Mouse (Mus musculus): ENCODE data around the gene Nisch. TPM values are rescaled to one million over a fixed set of nuclear protein-coding genes. Genes with fewer than 3 reads are reported as not detected.

Nisch gene
- polyA plus RNA-seq, 1 experiment from 2014 or later, result 92.3 TPM

DNA sequence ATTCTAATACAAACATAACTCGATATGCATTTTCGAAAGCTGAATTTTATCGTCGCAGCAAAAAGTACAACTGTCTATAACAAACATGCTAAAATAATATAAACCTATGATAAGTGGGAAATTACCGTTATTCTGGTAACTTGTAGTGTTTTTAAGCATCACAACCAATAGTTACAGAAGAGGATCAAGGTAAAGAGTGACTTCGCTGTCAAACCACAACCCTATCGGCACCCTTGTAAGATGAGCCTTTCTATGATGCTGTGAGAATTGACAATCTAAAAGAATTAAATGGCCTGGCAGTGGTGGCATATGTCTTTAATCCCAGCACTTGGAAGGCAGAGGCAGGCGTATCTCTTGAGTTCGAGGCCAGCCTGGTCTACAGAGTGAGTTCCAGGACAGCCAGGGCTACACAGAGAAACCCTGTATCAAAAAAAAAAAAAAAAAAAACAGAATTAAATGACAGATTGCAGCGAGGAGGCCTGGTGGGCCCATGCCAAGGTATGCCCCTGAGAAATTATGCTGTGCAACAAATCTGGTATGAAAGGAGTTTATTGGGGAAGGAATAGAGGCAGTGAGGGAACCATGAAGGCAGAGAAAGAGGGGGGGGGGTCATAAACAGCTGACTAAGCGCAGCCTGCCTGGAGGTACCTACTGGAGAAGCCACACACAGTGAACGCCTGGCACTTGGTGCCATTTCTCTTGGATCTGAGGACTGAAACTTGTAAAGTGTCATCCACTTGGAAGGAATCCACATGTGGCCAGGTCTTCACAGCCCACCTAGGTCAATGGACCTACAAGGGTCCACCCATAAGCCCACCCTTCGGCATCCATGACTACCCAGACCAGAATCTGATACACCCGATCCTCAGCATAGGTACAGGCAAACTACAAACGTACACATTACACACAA is 87.2 kb downstream of the Nisch start:
- 52% methylated on average over 15 of the region's 15 CpGs for WGBS (ENCODE audit: insufficient replicate concordance)
- Histone ChIP-seq H3K27ac (replicated peaks) (peak overlapping the region; percentile 78), H3K4me2 (peak overlapping the region; percentile 100), H3K9me3 (replicated peaks) (no peaks in the 10 kb centered on the region), H3K4me1 (replicated peaks) (peaks cover 89% of the 10 kb centered on the region), H3K27me3 (no peaks in the 10 kb centered on the region), H3K36me3 (replicated peaks) (peaks cover 19% of the 10 kb centered on the region), H3K4me3 (replicated peaks) (peak overlapping the region; percentile 75), H3K9ac (no peak overlapping the region)
- ATAC-seq (ENCODE audit: insufficient read depth), result no peak

DNA sequence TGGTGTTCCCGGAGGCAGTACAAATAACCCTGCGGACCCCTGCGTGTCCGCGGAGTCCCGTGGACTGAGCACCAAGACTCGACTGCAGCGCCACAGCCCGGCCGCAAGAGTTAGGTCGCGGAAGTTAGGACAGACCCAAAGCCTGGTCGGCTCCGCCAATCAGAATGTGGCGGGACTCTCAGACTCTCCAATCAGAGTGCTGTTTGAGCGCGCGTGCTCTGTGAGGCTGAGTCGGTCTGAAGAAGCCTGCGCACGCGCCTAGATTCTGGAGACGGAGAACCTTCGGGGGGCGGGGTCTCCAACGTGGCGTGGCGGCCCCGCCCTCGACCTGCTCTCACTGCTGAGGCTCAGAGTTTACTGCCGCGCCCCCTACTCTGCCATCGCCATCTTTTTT is 87.9 kb downstream of the Nisch start, which contains the start of gene Smim4:
Gene Smim4, minus strand, starts transcription at position 131 of the 394 bp plus-strand sequence.
- Histone ChIP-seq H3K36me3 (replicated peaks) (peaks cover 17% of the 10 kb centered on the region), H3K4me2 (peak within 1 kb of the TSS; percentile 100), H3K27me3 (no peaks in the 10 kb centered on the region), H3K9me3 (replicated peaks) (no peaks in the 10 kb centered on the region), H3K27ac (replicated peaks) (peak within 1 kb of the TSS; percentile 87), H3K9ac (peak within 1 kb of the TSS; percentile 83), H3K4me3 (replicated peaks) (peak within 1 kb of the TSS; percentile 75), H3K4me1 (replicated peaks) (peaks cover 87% of the 10 kb centered on the region)
- peak; percentile 90 for ATAC-seq (ENCODE audit: insufficient read depth)
- WGBS (ENCODE audit: insufficient replicate concordance), result 0% methylated on average over 33 of the region's 33 CpGs

DNA sequence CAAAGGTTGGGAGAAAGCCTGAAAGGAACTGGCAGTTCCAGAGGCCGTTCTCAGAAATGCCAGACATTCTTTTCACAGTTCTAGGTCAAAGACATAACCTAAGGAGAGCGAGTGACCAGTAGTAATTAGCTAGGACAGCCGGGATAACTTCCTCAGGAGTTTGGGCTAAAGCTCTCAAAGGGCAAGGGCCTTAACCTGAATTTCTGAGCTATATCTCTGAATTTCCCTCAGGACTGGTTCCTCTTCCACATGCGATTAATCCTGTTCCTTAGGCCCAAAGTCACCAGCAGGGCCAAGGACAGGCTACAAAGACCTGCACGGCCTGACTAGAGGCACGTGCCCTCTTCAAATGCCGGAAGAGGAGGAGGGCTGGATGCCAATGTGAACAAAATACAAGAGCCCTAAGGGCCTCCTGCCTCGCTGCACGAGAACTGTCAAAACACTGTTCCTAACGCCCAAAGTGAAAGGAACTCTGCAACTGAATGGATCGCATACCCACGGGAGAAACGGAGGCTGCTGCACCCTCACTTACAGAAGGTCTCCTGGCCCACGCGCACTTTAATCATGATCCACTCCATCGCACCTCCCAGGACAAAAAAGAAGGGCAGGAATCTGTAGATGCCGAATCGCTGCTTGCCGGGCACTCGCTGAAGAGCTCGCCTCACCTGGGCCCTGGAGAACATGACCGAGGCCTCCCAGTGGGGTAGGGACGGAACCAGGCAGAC is 88.5 kb downstream of the Nisch start:
- peak overlapping the region; percentile 75 for H3K4me3 ChIP-seq (replicated peaks)
- peak overlapping the region; percentile 100 for H3K4me2 ChIP-seq
- peak overlapping the region; percentile 87 for H3K27ac ChIP-seq (replicated peaks)
- H3K36me3 ChIP-seq (replicated peaks), result peaks cover 22% of the 10 kb centered on the region
- no peaks in the 10 kb centered on the region for H3K27me3 ChIP-seq
- no peaks in the 10 kb centered on the region for H3K9me3 ChIP-seq (replicated peaks)
- H3K9ac ChIP-seq, result peak overlapping the region; percentile 83
- 1% methylated on average over 23 of the region's 23 CpGs for WGBS (ENCODE audit: insufficient replicate concordance)
- ATAC-seq (ENCODE audit: insufficient read depth), result peak; percentile 13
- peaks cover 81% of the 10 kb centered on the region for H3K4me1 ChIP-seq (replicated peaks)

DNA sequence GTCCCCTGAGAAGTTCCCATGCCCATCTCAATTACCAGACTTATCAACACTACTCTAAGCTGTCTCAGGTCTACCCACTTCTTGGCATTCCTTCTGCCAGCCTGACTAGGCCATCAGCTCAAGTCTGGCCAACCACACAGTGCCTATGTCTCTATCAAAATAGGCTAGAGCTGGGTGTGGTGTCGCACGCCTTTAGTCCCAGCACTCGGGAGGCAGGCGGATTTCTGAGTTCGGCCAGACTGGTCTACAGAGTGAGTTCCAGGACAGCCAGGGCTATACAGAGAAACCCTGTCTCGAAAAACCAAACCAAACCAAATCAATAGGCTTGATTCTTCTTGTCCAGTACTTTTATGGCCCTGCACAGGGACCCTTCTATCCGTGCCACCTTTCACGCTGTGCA is 89.9 kb downstream of the Nisch start:
- Histone ChIP-seq H3K27ac (replicated peaks) (peak overlapping the region; percentile 81), H3K4me2 (peak overlapping the region; percentile 59), H3K9ac (peak overlapping the region; percentile 35; the same call in 1 of the 2 replicates), H3K27me3 (no peaks in the 10 kb centered on the region), H3K4me3 (replicated peaks) (peak overlapping the region; percentile 37), H3K4me1 (replicated peaks) (peaks cover 67% of the 10 kb centered on the region), H3K9me3 (replicated peaks) (no peaks in the 10 kb centered on the region), H3K36me3 (replicated peaks) (peaks cover 34% of the 10 kb centered on the region)
- 57% methylated on average over 8 of the region's 8 CpGs for WGBS (ENCODE audit: insufficient replicate concordance)
- ATAC-seq (ENCODE audit: insufficient read depth), result no peak

DNA sequence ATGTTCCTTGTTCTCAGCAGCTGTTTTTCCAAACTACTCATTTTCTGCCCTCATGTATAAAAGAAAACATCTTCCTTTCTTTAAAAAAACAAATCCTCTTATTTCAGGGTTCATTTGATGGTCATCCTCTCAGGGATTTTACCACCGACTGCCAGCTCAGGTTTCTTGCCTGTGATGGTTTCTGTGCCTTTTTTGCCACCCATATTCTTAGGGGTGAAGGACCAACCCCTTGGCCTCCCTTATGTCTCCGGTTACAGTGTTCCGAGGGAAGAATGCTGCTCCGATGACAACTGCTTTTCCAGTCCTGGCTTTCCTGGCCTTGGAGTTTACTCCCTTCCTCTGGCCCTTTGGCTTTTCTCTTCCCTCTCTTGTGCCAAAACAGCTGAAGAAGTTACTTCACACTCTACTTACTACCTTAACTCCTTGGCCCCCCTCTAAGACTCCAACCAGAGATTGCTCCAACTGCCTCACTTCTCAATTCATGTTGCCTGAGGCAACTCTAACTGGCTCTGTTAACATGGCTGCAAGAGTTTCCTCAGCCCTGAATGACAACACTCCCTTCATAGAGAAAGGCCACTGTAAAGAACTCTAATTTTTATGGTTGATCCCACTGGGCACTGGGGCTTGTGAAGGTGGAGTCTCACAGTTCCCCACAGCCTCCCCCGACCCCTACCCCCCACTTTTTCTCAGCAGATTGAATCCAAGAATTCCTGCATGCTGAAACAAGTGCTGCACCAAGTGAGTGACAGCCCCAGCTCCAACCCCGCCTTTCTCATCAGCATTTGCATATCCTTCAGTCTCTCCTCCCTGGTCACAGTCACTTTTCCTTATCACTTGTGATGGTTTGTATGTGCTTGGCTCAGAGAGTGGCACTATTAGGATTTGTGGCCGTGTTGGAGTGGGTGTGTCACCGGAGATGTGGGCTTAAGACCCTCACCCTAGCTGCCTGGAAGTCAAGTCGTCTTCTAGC is 91.4 kb downstream of the Nisch start:
- H3K36me3 ChIP-seq (replicated peaks), result peaks cover 42% of the 10 kb centered on the region
- H3K4me1 ChIP-seq (replicated peaks), result peaks cover 54% of the 10 kb centered on the region
- H3K27me3 ChIP-seq, result no peaks in the 10 kb centered on the region
- H3K9ac ChIP-seq, result peak overlapping the region; percentile 28; the same call in 1 of the 2 replicates
- no peak for ATAC-seq (ENCODE audit: insufficient read depth)
- H3K9me3 ChIP-seq (replicated peaks), result no peaks in the 10 kb centered on the region
- H3K4me3 ChIP-seq (replicated peaks), result no peak overlapping the region
- H3K4me2 ChIP-seq, result peak overlapping the region; percentile 59
- WGBS (ENCODE audit: insufficient replicate concordance), result 54% methylated on average over 9 of the region's 9 CpGs
- peak overlapping the region; percentile 81 for H3K27ac ChIP-seq (replicated peaks)

Other genes with a start within 250 kb of the Nisch start
- gene Glt8d1, start 215.5 kb downstream of the Nisch start, polyA plus RNA-seq (2015; fragmentation: Nextera tagmentation; extraction: Ambion mirVana), result 15.1 and 17.1 TPM in 2 replicates
- gene Spcs1, start 215.3 kb downstream of the Nisch start, polyA plus RNA-seq (2015; fragmentation: Nextera tagmentation; extraction: Ambion mirVana), result 230 and 264 TPM in 2 replicates
- 53.3 and 55.6 TPM in 2 replicates for gene Pbrm1, start 197.8 kb downstream of the Nisch start, polyA plus RNA-seq (2015; fragmentation: Nextera tagmentation; extraction: Ambion mirVana)
- 63.6 and 63.9 TPM in 2 replicates for gene Gnl3, start 197.8 kb downstream of the Nisch start, polyA plus RNA-seq (2015; fragmentation: Nextera tagmentation; extraction: Ambion mirVana)
- gene Smim4, start 88.0 kb downstream of the Nisch start, polyA plus RNA-seq (2015; fragmentation: Nextera tagmentation; extraction: Ambion mirVana), result 49.9 and 60.7 TPM in 2 replicates
- gene Nt5dc2, start 85.9 kb downstream of the Nisch start, polyA plus RNA-seq (2015; fragmentation: Nextera tagmentation; extraction: Ambion mirVana), result 167 and 213 TPM in 2 replicates
- 22.0 and 27.4 TPM in 2 replicates for gene Stab1, start 48.3 kb downstream of the Nisch start, polyA plus RNA-seq (2015; fragmentation: Nextera tagmentation; extraction: Ambion mirVana)
- 66.4 and 66.7 TPM in 2 replicates for gene Tnnc1, start 8.6 kb downstream of the Nisch start, polyA plus RNA-seq (2015; fragmentation: Nextera tagmentation; extraction: Ambion mirVana)
- gene Sema3g, start 914 bp upstream of the Nisch start, polyA plus RNA-seq (2015; fragmentation: Nextera tagmentation; extraction: Ambion mirVana), result 0.03 and 0.08 TPM in 2 replicates
- 5.6 and 6.3 TPM in 2 replicates for gene Phf7, start 34.4 kb upstream of the Nisch start, polyA plus RNA-seq (2015; fragmentation: Nextera tagmentation; extraction: Ambion mirVana)
- 35.8 and 37.6 TPM in 2 replicates for gene Bap1, start 34.5 kb upstream of the Nisch start, polyA plus RNA-seq (2015; fragmentation: Nextera tagmentation; extraction: Ambion mirVana)
- 0.09 and 0.14 TPM in 2 replicates for gene Dnah1, start 107.0 kb upstream of the Nisch start, polyA plus RNA-seq (2015; fragmentation: Nextera tagmentation; extraction: Ambion mirVana)
- gene Capn7, start 119.7 kb upstream of the Nisch start, polyA plus RNA-seq (2015; fragmentation: Nextera tagmentation; extraction: Ambion mirVana), result 16.4 and 16.8 TPM in 2 replicates
- 16.9 and 21.5 TPM in 2 replicates for gene Sh3bp5, start 219.1 kb upstream of the Nisch start, polyA plus RNA-seq (2015; fragmentation: Nextera tagmentation; extraction: Ambion mirVana)